Mouse (Mus musculus): ENCODE data around the gene Pbx1.

DNA sequence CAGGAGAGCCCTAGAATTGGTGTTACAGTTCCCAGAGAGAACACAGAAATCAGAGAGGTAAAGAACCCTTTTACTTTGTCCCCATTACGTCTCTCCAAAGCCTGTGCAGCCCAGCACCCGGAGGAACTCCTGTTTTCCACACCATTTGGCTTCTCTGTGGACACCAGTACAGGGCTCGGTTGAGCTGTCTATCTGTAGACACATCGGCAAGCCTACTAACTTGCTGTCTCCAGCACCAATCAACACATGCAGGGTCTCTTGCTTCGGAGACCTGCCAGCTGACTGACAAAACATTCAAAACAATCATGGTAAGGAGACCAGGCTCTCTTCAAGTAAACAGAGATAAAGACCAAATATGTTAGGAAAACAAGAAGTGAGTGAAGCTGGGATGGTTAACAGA is 362.3 kb downstream of the Pbx1 start:
- TF ChIP-seq CTCF (IDR thresholded peaks at IDR 0.05; ENCODE audit: low read depth) (no peak), EP300 (IDR thresholded peaks at IDR 0.05; ENCODE audit: low read depth) (no peak)
